Mouse (Mus musculus) 416B (cell line): ENCODE data around the gene Ppp2r2c.
"Not testable (repeated sequence)": the region's sequence is repeated elsewhere in the genome, so short reads cannot be mapped to it uniquely, and the experiment has no call there.

ENCODE experiments used
- DNase-seq: peaks from one replicate; pipeline ENCODE4 v3.0.0; 2011; ENCODE audit warnings: low read depth

The Ppp2r2c gene

DNA sequence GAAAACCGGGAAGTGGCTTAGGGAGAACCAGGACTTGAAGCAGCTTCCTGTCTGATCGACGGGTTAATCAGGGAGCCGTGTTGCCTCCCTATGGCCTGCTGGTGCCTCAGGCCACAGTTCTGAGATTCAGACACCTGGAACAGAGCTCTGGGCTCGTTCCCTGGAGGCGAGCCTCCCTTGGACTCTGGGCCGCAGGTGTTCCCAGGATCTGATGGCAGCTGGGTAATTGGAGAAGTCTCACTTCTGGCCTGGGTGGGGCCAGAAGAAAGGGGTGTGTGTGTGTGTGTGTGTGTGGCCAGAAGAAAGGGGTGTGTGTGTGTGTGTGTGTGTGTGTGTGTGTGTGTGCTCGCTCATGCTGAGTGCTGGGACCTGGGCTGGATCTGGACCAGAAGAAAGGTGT lies 65.1 kb downstream of the Ppp2r2c start:
- DNase-seq, result no peak

DNA sequence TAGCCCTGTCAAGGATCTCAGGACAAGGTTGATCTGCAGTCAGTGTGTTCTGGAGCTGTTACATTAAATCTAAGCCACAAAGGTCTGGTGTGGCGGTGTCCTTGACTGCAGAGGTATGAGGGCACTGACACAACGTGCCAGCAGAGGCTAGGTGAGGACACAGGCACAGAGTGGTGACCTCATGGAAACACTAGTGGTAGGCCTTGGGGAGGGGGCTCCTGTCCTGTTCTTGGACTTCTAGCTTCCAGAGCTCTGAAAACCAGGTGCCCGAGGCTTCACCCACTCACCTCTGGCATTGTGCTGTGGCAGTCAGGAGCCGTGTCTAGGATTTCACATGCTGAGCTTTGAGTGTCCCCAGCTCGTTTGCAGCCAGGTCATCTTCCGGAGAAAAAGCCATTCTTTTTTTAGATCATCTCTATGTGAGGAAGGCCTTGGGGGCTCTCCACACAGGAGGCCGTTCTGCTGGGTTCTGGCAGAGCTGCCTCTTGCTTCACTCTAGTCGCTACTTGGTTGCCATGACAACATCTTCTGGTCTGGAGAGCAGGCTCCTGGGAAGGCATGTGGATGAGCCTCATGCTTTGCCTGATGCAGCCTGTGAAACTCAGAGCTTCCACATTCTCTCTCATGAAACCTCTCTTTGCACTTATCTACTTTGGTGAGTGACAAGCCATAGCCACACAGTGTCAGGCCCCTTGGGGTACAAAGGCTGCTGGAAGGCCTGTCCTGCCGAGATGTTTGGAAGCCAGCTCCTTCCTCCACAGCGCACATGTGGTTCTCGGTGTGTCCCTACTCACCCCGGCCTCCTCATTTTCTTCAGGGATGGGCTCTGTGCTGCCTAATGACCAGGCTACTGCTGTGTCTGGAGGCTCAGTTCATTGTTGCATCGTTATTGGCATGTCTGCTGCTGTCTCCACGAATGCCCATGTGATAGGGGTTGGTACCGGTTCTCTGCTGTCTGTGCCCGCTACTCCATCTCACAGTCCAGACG lies 67.5 kb downstream of the Ppp2r2c start:
- DNase-seq, result no peak

DNA sequence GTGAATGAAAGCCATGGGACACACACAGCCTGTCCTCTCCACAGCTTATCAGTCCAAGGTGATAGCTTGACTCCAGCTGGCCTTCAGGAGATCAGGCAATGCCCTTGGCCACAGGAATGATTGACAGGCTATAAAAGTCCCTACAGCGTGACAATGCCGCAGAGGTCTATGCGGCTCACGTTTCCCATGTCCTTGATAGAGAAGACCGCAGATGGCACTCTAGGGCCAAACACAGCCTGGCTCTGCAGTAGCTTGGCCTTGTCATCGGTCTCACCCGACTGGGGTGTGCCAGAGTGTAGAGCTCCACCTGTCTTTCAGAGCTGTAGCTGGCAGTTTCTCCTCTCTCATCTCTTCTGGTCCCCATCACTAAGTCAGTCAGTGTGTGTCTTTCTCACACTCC lies 68.2 kb downstream of the Ppp2r2c start:
- DNase-seq, result no peak

DNA sequence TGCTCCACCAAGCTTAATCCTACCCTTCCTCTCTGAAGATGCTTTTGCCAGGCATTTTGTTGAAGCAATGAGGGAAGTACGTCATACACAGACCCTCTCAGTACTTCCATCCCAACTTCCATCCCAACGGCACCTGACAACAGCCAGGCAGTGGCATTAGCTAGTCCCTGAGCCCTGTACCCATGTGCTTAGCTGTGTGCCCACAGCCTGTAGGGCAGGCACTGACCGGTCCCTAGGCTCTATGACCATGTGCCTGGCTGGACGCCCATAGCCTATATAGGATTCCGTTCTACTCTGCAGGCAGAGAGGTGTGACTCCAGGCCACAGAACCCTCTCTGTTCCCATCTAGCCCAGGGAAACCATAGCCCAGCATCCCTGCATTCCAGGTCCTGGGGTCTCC lies 69.7 kb downstream of the Ppp2r2c start:
- DNase-seq, result no peak

DNA sequence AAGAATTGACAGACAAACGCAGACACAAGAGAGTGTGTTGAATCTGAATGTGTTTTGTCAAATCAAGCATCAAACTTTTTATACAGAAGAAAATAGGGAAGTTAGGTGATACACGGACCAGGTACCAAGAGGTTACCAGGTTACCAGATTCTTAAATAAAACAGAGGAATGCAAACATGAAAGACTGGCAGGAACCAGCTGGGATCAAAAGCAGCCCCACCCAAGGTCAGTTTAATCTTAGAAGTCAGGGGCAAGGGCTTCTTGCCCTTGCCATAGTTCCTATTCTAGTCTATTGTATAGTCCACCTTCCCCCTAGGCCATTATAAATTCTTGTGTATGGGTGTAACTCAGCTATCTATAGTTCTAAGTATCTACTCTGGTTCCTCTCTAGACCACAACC lies 70.7 kb downstream of the Ppp2r2c start:
- DNase-seq, result not testable (repeated sequence)

DNA sequence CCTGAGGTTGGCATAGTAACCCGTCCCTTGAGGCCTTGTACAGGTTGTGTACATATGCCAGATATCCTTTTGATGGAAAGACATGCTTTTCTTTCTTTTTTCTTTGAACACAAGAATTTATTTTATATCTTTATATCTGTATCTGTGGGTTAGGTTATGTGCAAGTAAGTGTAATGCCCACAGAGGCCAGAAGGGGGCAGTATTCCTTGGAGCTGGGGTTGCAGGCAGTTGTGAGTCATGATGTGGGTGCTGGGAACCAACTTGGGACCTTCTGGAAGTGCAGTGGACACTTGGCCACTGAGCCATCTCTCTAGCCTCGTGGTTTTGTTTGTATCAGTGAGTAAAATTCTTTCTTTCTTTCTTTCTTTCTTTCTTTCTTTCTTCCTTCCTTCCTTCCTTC lies 74.1 kb downstream of the Ppp2r2c start:
- DNase-seq, result no peak

DNA sequence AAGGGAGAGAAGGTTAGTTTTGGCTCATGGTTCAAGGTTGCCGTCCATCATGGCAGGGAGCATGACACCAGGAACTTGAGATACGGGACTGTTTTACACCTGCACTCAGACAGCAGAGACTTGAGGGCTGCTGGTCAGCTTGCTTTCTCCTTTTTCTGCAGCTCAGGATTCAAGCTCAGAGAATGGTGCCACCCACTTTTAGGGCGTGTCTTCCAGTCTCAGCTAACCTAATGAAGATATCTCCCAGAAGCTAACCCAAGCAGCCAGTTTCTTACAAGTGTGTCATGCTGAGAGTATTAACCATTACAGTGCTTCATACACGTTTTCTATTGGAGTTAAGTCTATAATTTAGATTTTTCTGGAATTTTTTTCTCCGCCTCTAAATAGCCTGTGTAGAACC lies 76.2 kb downstream of the Ppp2r2c start:
- DNase-seq, result no peak

DNA sequence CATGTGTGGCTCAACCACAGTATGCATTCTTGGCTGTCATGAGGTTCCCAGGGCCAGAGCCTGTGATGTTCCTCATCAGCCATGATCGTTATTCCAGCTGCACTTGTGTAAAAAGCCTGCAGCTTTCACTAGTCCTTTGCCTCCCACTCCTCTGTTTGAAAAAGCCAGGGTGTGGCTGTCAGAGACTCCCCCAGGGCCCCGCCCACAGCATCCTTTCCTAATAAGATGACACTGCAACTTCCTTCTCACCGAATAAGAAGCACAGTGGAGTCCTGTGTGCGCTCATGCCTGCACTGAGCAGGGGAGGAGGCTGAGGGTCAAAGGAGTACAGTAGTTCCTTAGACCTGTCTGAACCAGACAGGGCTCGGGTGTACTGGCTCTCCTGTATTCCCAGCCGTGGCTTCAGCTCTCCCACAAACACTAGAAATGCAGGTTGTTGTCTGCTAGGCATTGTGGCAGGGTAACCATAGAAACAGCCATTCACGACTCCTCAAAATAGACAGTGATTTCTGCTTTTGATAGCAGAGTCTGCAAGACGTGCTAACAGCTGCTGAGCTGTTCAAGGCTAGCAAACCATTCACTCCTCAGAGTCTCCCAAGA lies 76.9 kb downstream of the Ppp2r2c start:
- DNase-seq, result no peak

DNA sequence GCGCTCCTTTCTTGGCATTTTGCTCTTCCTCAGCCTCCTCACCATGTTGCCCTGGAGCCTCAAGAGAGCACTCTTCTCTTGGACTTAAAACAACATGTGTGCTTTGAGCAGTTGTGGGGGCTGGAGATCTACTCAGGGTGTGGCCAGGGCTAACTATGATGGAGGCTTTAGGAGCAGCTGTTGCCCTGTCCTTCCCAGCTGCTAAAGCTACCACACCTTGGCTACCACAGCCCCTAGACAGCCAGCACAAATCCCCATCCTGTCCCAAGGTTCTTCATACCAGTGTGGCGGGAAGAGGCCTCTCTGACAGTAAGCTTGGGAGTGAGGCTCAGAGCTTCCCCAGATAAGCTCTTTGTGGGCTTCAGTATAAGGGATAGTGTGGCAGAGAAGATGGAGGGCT lies 77.4 kb downstream of the Ppp2r2c start:
- no peak for DNase-seq

DNA sequence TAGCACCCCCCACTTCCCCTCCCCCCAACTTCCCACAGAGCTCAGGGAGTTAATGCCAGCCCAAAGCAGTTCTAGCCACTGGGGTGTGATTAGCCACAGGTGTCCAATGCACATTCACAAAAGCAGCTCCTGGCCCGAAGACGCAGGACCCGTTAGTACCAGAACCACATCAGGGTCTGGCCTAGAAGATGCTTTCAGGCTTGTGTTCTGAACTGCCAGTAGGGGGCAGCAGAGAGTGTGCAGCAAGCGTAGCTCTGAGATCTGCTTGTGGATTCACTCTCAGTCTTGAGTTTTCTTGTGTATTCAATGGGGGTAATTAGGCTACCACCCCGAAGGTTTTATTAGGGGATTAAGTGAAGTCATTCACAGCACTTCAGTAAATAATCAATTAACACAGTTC lies 78.1 kb downstream of the Ppp2r2c start:
- DNase-seq, result peak; percentile 68

DNA sequence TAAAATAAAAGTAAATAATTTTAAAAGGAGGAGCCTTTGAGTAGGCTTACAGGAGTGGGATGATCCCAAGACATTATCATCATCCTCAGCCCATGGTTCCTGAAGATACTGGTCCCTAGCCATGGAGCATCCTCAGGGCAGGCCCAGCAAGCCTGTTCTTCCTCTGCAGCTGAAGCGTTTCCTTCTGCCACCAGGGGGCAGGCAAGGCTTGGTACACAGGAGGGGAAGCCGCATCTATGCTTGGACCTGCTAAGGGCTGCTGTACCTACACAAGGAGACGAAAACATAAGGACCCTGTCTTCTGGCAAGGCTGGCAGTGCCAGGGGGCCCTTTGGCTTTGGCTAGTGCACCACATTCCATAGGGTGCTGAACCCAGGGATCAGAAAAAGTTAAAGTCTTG lies 80.5 kb downstream of the Ppp2r2c start:
- peak; percentile 73 for DNase-seq

DNA sequence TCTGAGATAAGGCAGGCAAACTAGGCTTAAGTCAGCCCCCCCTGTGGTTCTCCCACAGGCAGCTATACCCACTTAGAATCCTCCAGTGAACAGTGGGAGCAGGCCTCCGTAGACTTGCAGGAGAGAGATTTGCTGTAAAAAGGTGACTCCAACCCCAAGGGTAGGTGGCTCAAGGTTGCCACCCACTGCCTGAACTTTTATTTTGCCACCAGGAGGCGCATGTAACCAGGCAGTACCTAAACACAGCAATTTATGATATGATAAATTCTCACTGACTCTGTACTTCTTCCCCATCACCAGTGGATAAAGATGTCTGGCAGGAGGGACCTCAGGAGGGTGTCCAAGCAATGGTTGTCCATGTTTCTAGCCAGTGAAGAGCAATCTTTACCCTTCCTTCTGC lies 82.6 kb downstream of the Ppp2r2c start:
- DNase-seq, result peak; percentile 42

DNA sequence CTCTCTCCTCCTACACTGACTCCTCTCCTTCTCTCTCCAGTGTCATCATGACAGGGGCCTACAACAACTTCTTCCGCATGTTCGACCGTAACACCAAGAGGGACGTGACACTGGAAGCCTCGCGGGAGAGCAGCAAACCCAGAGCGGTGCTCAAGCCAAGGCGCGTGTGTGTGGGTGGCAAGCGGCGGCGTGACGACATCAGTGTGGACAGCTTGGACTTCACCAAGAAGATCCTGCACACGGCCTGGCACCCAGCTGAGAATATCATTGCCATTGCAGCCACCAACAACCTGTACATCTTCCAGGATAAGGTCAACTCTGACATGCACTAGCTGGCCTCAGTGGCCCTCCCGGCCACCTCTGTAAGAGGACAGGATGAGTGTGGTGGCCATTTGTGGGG lies 84.0 kb downstream of the Ppp2r2c start:
- no peak for DNase-seq

DNA sequence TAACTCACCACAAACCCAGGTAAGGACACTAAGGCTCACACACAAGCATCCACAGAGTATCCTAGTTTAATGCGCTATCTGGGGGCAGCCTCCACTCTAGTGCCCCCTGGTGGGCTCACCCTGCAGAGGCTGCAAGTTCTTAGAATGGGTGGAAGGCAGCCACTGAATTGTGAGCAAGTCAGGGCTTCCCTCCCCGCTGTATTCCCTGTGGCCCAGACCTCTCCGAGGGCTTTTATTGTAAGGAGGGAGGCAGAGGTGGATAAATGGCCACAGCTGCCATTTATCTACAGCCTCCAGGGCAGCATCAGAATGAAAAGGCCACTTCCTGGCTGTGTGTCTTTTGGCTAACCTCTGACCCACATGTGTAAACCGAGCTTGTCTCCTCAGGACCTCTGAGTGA lies 87.1 kb downstream of the Ppp2r2c start:
- peak; percentile 52 for DNase-seq

DNA sequence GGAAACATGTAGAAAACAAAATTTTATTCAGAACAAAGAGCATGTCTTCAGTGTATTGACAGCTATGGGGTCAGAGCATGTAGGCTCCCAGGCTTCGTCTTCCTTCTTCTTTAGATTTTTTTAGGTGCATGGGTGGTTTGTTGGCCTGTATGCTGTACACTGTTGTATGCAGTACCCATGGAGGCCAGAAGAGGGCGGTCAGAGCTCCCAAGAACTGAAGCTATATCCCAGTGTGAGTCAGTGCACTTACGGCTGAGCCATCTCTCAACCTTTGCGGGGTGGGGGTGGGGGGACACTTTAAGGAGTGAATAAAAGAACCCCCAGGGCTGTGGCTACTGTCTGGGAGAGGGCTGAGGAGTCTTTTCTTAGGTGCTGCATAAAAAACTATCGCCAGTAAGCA lies 90.5 kb downstream of the Ppp2r2c start:
- DNase-seq, result peak; percentile 69

DNA sequence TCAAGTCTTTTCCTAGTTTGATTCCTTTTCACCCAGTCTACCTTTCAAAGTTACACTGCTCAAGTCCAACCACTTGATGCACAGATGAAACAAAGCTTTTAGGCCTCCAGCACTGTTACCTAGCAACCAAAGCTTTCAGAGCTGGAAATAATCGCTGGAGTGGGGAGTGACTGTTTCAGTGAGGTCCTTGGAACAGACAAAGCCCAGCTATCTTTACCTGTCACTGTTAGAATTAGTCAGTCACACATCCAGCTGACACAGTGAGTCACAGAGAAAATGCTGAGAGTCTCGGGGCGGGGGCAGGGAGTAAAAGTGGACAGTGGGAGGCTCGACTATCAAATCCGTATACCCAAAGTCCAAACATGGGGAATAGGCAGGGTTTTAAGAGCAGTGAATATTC lies 92.2 kb downstream of the Ppp2r2c start:
- DNase-seq, result no peak

DNA sequence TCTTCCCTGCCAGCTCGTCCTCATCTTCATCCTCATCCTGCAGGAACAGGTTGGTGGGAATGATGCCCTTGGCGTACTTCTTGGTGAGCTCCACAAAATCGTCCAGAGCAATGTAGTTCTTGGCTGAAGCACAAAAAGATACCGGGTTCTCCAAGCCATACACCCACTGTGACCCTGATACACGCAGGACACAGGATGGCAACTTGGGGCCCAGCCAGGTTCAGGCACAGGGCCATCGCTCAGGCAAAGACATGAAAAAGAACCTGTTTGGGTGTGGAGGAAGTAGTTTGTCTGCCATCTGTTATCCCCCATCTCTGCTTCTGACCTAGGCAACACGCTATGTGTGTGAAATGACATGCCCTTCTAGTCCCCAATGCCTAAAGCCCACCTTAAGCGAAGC lies 103.3 kb downstream of the Ppp2r2c start:
- DNase-seq, result no peak

DNA sequence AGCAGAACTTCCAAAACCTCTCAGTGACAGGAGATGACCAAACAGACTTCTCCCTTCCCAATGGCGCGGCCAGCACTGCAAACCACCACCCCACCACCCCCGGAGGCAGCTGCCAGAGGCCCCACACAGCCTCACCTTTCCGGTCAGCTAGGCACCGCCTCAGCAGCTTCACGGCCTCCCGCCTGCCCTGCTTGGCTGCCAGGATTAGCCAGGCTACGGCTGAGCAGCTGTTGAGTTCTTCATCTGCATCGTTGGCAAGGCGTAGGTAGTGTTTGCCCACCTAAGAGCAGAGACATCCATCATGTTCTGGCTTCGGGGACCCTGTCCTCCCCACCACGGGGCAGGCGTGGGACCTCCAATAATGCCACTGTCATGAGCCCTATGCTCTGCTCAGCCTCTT lies 107.0 kb downstream of the Ppp2r2c start:
- no peak for DNase-seq

DNA sequence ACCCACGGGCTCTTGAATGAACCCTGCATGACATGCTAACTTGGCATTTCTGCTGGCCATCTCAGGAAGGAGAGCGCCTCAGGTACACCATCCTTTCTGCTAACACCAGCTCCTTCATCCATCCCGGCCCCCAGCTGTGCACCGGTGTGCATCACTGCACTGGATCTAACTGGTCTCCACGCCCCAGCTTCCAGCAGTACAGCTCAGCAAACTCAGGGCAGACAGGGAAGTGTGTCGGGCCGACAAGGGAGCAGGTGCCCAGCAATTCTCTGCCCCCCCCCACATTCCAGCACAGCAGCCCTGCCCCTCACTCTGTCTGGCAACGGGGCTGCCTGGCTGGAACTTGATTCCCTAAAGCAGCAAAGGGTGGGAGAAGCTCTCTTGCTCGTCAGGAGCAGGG lies 109.5 kb downstream of the Ppp2r2c start:
- DNase-seq, result no peak

DNA sequence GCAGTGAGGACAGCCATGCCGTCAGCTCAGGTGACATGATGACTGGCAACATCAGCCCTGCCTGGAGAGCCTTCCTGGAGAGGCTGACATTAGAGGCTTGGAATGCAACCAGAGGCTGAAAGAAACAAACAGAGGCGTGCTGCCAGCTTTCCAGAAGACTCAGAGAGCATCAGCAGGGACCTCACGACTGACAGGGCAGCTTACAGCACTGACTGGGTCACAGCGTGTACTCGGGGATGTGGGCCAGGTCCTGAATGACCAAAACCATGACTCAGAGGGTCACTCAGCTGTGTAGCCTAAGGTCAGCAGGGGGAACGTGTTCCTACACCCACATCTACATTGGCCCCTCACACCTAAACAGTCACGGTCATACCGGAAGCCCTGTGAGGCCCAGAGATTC lies 110.7 kb downstream of the Ppp2r2c start:
- DNase-seq, result peak; percentile 30

DNA sequence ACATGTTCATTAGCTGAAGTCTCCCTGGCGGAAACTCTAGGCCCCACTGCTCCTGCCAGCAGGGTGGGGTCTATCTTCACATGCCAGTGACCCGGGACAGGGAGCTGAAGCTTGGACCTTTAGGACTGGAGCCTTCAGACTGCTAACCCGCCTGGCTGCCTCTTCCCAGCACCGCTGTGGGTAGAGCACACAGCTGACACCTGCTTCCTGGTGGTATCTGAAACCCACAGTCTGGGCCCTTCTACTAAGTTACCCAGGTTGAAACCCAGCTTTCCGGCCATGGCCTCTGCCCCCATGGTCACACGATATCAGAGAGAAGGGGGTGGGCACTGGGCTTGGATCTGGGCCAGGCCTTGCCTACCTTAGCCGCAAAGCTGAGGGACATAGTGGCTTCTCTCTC lies 111.3 kb downstream of the Ppp2r2c start:
- DNase-seq, result peak; percentile 93

DNA sequence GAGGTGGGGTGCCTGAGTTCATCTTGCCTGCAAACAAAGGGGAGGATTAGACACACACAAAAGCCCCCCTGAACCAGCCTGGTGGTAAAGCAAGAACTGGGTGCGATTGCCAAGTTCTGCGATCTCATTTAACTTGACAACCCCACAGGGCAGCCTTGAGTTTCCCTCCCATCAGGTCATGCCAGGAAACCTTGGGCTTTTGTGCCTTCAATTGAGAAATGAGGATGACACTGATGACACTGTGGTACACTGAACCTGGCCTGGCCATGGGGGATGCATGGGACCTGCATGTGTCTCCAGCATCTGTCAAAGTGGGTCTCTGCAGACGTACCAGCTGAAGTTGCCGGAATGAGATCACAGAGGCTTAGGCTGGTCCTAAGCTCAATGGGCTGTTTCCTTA lies 114.0 kb downstream of the Ppp2r2c start:
- no peak for DNase-seq

DNA sequence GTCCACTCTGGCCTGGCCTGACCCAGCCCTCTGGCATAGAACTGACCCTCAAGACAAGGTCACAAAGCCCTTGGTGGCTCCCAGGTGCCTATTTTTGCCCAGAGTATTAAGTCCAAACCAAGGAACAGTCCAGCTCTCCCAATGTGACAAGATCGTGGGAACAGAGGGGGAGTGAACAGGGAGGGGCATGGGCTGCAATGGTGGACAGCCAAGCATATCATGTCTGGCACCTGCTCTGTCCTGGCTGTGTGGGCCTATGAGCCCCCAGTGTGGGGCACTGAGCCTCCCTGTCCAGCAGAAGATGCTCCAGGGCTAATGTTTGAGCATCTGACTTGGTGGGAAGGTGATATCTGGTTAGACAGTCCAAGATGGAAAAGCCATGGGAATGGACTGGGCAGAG lies 118.3 kb downstream of the Ppp2r2c start:
- DNase-seq, result no peak
